Mouse (Mus musculus) heart, adult 2 months (tissue): ENCODE data around the gene Wdr20.

ENCODE experiments used
- CTCF ChIP-seq: fragments of 200-600 bp; IDR thresholded peaks from 2 replicates; pipeline ENCODE4 v1.8.1; 2022; ENCODE audit warnings: antibody characterized with exemption, mild to moderate bottlenecking, moderate library complexity
- EP300 ChIP-seq: fragments of 200-500 bp; IDR thresholded peaks from 2 replicates; pipeline ENCODE4 v1.6.1; 2011; ENCODE audit warnings: low read depth, low read length, control low read depth; ENCODE audit not compliant: insufficient read depth
- POLR2A ChIP-seq: fragments of 200-500 bp; IDR thresholded peaks from 2 replicates; pipeline ENCODE4 v1.6.1; 2011; ENCODE audit warnings: mild to moderate bottlenecking, low read depth, low read length, control low read depth; ENCODE audit not compliant: insufficient read depth

- TF ChIP-seq CTCF: no peak
- no peak for TF ChIP-seq POLR2A
- no peak for TF ChIP-seq EP300
Measured at GRCm38 (mm10) chr12:110822366-110822765, 84.6 kb downstream of the Wdr20 start.
